Mouse (Mus musculus) gastrocnemius, adult 2 months (tissue): ENCODE measurements around the gene Fgfr2. TPM values are rescaled to one million over a fixed set of nuclear protein-coding genes. Genes with fewer than 3 reads are reported as not detected.

Experiments used
- DNase-seq: peaks from one replicate; pipeline ENCODE4 v3.0.0; 2022
- H3K27ac ChIP-seq: fragments of 200-600 bp; 2 replicates; pipeline ENCODE4 v1.8.1; 2022; ENCODE audit warnings: mild to moderate bottlenecking
- H3K4me3 ChIP-seq: fragments of 200-600 bp; 2 replicates; pipeline ENCODE4 v1.8.1; 2022; ENCODE audit warnings: mild to moderate bottlenecking, moderate library complexity
- CTCF ChIP-seq: fragments of 200-600 bp; IDR thresholded peaks from 2 replicates; pipeline ENCODE4 v1.8.1; 2022; ENCODE audit warnings: antibody characterized with exemption, mild to moderate bottlenecking, moderate library complexity
- intact Hi-C: fragments of 180-260 bp; cut with DNase I; formaldehyde crosslinking; loops from one replicate; pipeline ENCODE4 v1.15.1; 2025
- total RNA-seq, 2 experiments: library from RNA; stranded (reverse); gene quantifications; 2 replicates each; pipeline ENCODE4 v1.2.3; 2021

Fgfr2 gene
- total RNA-seq, 2 experiments from 2014 or later: 0.15 to 0.33 TPM

DNA sequence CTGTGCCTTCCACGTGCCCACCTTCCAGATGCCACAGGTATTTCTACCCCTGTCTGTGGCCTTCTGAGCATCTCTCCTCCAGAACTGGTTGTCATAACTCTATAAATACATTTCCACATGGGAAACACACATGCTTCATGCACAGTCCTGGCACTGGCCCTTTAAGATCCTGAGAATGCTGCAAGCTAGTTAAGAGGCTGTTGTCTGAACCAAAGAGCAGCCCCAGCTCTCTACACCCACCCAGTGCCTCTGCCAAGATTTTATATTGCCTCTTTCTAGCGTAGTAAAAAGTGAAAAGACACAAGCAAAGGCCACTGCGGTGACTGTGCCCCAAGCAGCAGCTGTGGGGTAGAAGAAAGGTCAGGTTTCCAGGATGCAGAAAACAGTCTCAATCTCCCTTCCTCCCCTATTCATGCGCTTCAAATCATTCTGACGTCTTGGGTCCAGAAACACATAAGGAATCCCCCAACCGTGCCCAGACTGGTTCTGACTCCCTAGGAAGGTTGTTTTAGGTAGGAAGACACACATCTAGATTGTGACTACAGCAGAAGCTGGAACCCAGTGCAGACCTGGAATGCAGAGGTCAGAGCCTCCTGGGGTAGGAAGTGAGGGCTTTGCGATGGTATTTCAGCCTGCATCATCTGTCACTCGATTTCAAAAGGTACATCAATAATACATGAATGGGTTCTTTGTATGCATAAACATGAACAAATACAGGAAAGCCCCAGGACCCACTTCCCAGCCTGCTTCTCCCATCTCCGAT, 1195.7 kb downstream of the Fgfr2 start:
- intact Hi-C loops: no loop called here
- TF ChIP-seq CTCF: no peak

DNA sequence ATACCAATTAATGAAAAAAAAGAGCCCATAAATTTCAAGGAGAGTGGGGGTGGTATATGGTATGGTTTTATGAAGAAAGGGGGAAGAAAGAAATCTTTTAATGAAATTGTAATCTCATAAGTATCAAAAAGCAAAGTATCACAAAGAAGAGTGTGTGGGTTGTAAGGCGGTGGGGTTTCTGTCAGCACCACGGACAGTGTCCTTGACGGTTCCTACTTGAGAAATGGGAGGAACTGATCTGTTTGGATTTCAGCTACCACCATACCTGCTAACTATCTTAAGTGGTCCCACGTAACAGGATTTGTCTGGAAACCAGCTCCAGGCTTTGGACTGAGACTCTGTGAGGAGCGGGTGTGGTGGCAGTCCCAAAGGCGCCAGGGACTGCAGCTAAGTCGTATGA, 1205.8 kb downstream of the Fgfr2 start:
- no peak overlapping the region for H3K4me3 ChIP-seq
- intact Hi-C loops: loop anchor here (10.0 kb wide), 1 partner anchor 1317 kb away; no protein-coding TSS in a partner anchor
- H3K27ac ChIP-seq: no peak overlapping the region
- TF ChIP-seq CTCF: no peak
- no peak for DNase-seq

More for the DNA sequence above, 1195.7 kb downstream of the Fgfr2 start:
- no peak for DNase-seq
- Histone ChIP-seq H3K27ac (no peak overlapping the region), H3K4me3 (no peak overlapping the region)

DNA sequence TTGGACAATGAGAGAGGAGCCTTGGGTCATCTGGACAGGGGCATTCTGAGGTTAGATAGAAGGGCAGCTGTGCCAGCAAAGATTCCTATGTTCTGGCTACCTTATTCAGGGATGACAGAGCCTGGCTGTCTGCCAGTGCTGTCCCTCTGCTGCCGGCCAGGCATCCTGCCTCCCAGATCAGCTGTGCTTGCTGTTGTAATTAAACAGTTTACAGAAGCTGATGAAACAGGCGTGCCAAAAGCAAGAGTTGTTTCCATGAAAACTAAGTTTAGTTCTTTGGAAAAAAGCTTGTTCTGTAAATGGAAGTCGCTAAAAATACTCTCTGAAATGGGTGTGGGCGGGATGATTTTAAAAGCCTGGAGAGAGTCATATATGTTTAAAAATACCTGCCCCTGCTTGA, 1213.5 kb downstream of the Fgfr2 start:
- intact Hi-C loops: loop anchor here (10.0 kb wide), 1 partner anchor 1325 kb away; no protein-coding TSS in a partner anchor
- Histone ChIP-seq H3K4me3 (no peak overlapping the region), H3K27ac (no peak overlapping the region)
- peak; percentile 22 for DNase-seq
- no peak for TF ChIP-seq CTCF

DNA sequence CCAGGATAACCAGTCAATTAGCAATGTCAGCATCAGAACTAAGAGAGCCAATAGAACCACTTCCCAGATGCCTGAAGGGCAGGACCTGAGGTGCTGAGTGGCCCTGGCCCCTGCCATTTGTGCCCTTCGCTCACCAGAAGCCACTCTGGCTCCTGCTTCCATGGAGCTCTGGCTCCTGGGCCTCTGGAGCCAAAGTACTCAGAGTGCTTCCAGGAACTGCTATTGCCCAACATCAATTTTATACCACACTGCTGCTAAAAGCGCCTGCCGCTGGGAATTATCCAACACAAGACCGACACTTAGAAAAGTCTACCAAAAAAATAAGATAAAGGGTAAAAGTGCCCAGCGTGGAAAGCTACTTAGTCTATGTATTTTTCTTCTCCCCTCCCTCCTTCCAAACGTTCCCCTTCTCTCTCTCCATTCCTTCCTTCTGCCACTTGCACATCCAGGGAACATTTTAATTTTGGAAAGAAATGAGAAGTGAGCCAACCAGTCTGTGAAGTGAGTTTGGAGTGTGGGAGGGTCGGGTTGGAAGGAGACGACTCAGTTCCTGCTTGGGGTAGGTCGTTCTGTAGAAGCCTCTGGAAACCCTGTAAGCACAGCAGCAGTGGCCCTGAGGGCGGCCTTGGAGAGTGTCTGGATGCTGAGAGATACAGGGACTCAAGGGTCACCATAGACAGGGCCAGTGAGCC, 1216.5 kb downstream of the Fgfr2 start:
- intact Hi-C loops: no loop called here

DNA sequence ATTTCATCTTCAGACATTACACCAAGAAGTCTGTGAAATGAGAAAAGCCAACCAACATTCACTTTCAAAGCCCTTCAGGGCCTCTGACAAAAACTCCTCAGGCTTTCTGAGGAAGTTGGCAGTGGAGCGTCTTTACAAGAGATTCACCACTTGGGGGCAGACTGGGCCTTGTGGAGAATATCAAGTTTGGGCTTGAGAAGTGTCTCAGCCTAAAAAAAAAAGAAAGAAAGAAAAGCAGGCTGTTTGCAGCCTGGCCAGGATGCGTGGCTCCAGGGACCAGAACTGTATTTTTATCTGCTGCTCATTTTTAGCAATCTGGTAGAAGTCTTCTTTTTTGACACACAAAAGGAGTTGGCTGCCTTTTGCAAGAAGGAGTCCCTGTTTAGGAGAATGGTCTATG, 1223.8 kb downstream of the Fgfr2 start:
- peak; percentile 67 for DNase-seq

More for the DNA sequence above, 1216.5 kb downstream of the Fgfr2 start:
- H3K4me3 ChIP-seq: no peak overlapping the region
- TF ChIP-seq CTCF: no peak
- H3K27ac ChIP-seq: no peak overlapping the region
- no peak for DNase-seq

DNA sequence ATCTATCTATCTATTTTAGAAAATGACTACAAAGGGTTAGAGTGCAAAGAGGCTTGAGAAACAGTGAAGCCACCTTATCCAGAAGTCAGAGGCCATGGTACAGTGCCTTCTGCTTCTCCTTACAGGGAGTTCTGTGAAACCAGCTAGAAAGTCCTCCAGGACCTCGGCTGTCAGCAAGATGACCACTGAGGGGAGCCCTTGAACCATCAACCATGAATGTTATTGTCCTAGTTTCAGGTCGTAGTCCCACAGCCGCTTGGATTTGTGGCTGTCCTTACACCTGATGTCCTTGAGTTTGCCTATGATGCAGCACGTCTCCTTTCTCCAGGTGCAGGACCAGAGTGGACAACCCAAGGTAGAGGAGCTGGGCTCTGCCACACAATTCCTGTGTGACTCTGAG, 1225.9 kb downstream of the Fgfr2 start:
- Histone ChIP-seq H3K4me3 (no peak overlapping the region), H3K27ac (no peak overlapping the region)
- intact Hi-C loops: no loop called here
- peak; percentile 46 for TF ChIP-seq CTCF
- DNase-seq: no peak

More for the DNA sequence above, 1223.8 kb downstream of the Fgfr2 start:
- peak overlapping the region; percentile 28; the same call in 1 of the 2 replicates for H3K27ac ChIP-seq
- peak; percentile 84 for TF ChIP-seq CTCF
- intact Hi-C loops: loop anchor here (1.0 to 2.0 kb wide), 2 partner anchors 314 to 651 kb away; no protein-coding TSS in a partner anchor
- H3K4me3 ChIP-seq: no peak overlapping the region

DNA sequence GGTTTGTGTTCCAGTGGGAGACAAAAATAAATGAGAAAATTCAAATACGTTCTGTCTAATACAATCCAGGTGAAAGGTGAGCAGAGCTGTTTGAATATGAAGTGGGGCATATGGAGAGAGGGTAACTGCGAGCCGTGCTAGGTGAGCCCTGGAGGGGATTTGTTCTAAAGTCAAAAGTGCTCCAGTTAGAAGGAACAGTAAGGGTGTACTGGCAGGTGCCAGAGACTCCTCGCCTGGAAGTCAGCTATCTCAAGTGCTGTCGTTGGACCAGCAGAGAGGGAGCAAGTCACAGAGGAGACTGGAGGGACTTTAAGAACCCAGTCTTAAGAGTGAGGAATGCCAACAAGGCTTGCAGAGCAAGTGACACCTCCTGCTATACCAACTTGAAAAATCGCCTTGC, 1240.3 kb downstream of the Fgfr2 start:
- H3K27ac ChIP-seq: no peak overlapping the region
- no peak for DNase-seq
- no peak for TF ChIP-seq CTCF
- intact Hi-C loops: loop anchor here (1.0 to 5.0 kb wide), 3 partner anchors 343 to 771 kb away; no protein-coding TSS in a partner anchor
- no peak overlapping the region for H3K4me3 ChIP-seq

DNA sequence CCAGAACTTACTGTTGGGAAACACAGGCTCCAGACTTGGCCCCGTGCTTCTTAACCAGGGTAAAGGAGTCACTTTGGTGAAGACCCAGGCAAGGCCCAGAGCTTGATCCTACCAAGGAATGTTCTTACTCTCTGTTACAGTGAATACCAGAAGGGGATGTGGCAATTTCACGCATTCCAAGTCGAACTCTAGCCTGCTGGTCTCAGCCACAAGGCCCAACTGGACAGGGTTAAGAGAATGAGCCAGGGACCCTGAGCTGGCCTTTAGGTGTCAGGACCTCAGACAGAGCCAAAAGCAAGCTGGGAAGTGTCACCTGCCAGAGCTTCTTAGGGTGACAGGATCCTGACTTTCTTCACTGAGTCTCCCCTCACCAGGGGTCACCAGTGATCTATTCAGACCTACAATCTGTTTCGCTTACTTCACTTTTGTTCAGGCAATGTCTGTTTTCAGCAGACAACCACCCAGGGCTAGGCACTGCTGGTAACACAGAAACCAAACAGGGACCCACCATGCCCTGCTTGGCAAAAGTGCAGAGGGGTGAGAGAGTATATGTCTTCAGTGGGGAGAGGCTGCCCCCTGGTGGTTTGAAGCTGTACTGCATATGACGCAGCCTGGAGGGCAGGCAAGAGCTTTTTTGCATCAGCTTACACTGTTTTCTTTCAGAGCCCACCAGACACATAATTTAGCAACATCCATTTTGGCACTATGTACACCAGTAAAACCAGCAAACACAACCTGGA, 1241.1 kb downstream of the Fgfr2 start:
- H3K27ac ChIP-seq: no peak overlapping the region
- TF ChIP-seq CTCF: peak; percentile 96

DNA sequence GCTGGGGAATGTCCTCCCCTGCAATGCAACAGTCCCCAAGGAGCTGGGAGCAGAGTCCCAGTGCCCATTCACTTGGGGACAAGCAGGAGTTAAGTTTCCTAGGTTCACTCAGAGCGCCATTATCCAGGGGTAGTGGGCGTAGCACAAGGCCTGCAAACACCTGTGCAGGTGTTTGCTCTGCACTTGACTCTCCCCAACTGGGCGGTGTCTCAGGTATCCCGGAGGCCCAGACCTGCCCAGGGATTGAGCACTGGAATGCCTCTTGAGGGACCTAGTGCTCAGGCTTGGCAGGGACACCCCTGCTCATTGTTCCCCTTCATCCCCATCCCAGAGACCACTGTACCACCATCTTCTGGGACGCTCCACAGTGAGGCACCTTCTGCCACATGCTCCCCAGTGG, 1243.0 kb downstream of the Fgfr2 start:
- intact Hi-C loops: loop anchor here (5.0 kb wide), 1 partner anchor 768 kb away; no protein-coding TSS in a partner anchor
- H3K27ac ChIP-seq: no peak overlapping the region
- TF ChIP-seq CTCF: no peak

More for the DNA sequence above, 1241.1 kb downstream of the Fgfr2 start:
- DNase-seq: peak; percentile 74
- H3K4me3 ChIP-seq: no peak overlapping the region
- intact Hi-C loops: loop anchor here (1.0 to 5.0 kb wide), 3 partner anchors 342 to 770 kb away; no protein-coding TSS in a partner anchor

DNA sequence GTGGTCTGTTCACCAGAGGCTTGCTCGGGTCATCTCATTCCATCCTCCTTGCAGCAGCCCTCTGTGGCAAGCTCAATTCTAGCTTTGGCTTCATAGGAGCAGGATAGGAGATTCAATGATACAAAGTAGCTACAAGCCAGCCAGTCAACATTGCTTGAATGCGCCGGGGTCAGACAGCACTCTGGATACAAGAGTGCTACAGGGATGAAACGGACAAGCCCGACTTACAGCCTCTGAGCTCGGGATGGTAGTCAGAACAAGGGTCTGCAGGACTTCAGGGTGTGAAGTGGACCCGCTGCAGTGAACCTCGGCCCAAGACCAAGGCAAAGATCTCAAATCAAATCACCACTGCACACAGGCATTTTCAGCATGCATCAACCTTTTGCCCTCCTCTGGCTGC, 1244.3 kb downstream of the Fgfr2 start:
- Histone ChIP-seq H3K27ac (no peak overlapping the region), H3K4me3 (no peak overlapping the region)
- intact Hi-C loops: no loop called here
- no peak for DNase-seq
- no peak for TF ChIP-seq CTCF

More for the DNA sequence above, 1243.0 kb downstream of the Fgfr2 start:
- no peak for DNase-seq
- H3K4me3 ChIP-seq: no peak overlapping the region

DNA sequence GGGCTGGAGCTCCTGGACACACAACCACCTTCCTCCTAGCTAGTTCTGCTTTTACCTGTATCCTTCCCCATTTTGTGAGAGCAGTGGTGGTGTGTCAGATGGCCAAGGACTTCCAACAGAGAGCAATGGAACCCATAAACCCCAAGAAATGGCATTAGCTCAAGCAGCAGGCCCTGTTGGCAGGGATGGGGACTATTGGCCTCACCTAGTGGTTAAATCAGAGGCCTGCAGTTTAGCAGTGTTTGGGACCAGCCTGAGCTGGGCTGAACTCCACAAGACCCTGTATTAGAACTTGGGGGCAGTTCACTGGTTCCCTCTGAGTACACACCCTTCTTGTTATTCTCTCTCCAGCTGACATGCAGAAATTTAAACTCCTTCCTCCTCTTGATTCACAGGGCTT, 1262.0 kb downstream of the Fgfr2 start:
- intact Hi-C loops: no loop called here
- H3K4me3 ChIP-seq: no peak overlapping the region
- no peak for DNase-seq
- no peak overlapping the region for H3K27ac ChIP-seq
- no peak for TF ChIP-seq CTCF

DNA sequence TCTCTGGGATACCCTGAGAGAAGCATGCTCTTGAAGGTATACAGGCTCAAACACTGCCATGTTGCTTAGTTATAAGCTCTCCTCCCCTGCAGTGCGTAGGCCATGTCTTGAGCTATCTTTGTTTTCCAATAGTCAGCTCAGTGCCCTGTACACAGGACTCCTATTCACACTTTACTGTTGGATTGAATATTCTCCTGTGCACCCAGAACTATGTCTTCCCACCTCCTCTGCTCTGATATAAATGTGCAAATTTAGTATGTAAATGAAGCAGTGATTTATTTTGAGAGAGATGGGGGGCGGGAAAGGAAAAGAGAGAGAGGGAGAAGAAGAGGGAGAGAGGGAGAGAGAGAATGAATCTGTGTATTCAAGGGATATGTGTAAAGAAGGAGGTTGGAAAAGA, 1267.5 kb downstream of the Fgfr2 start:
- TF ChIP-seq CTCF: no peak
- intact Hi-C loops: no loop called here
- Histone ChIP-seq H3K27ac (no peak overlapping the region), H3K4me3 (no peak overlapping the region)
- DNase-seq: no peak
